Mouse (Mus musculus) kidney, embryonic 16.5 days (tissue): ENCODE results near the gene Spata2. TPM values are rescaled to one million over a fixed set of nuclear protein-coding genes. Genes with fewer than 3 reads are reported as not detected.

ENCODE experiments used
- ATAC-seq: fragments of 200-750 bp; cut with Nextera tagmentation; 2 replicates; pipeline ENCODE4 v1.8.0; 2017; ENCODE audit warnings: moderate TSS enrichment; ENCODE audit not compliant: low FRiP score, low TSS enrichment
- H3K27ac ChIP-seq: fragments of 300-500 bp; sonication (generic); 2 replicates; pipeline ENCODE4 v1.5.1; 2014; ENCODE audit warnings: low read length
- H3K27me3 ChIP-seq: fragments of 300-500 bp; sonication (generic); 2 replicates; pipeline ENCODE4 v1.6.1; 2014; ENCODE audit warnings: low read length, control low read depth, mixed read lengths; ENCODE audit not compliant: insufficient read depth
- H3K36me3 ChIP-seq: fragments of 300-500 bp; sonication (generic); 2 replicates; pipeline ENCODE4 v1.6.1; 2014; ENCODE audit warnings: low read length, control low read depth, mixed read lengths; ENCODE audit not compliant: insufficient read depth
- H3K4me1 ChIP-seq: fragments of 300-500 bp; sonication (generic); 2 replicates; pipeline ENCODE4 v1.6.1; 2014; ENCODE audit warnings: low read length, control low read depth, mixed read lengths; ENCODE audit not compliant: insufficient read depth
- H3K4me2 ChIP-seq: fragments of 300-500 bp; sonication (generic); replicated peaks from 2 replicates; pipeline ENCODE4 v1.6.1; 2014; ENCODE audit warnings: low read depth, low read length
- H3K4me3 ChIP-seq: fragments of 300-500 bp; sonication (generic); 2 replicates; pipeline ENCODE4 v1.5.1; 2014; ENCODE audit warnings: mild to moderate bottlenecking, low read length
- H3K9ac ChIP-seq: fragments of 300-500 bp; sonication (generic); replicated peaks from 2 replicates; pipeline ENCODE4 v1.6.1; 2014; ENCODE audit warnings: low read length
- H3K9me3 ChIP-seq: fragments of 300-500 bp; sonication (generic); 2 replicates; pipeline ENCODE4 v1.6.1; 2016; ENCODE audit warnings: low read length, control low read depth
- WGBS: fragments of 180-500 bp; shearing (Covaris S2); extraction: QIAGEN DNeasy Blood & Tissue Kit; methylation state at CpG from one replicate; pipeline ENCODE4 v1.1.7; 2014; 5-methylcytosine and 5-hydroxymethylcytosine counted together
- polyA plus RNA-seq: library from polyadenylated mRNA; unstranded; fragments of >200 nt; fragmentation: Nextera tagmentation; extraction: Ambion mirVana; gene quantifications from 2 replicates; pipeline ENCODE4 v1.2.1, GENCODE M21; 2015

Gene Spata2
- polyA plus RNA-seq, 1 experiment from 2014 or later, result 18.3 TPM

DNA sequence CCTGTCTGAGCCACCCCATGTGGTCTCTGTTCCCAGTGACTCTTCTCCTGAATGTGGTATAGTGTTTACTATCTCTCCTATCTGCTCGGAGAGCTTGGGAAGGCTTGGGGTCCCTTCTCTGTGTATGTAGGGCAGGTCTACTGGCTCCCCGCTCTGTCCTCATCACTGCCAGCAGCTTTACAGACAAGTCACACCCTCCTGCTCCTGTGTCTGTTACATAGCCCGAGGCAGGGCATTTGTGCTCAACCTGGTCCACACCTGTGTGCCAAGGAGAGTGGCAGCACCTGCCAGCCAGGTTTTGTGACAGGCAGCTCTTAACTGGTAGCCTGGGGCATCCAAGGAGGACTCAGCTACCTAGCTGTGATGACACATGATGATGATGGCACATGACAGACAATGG, 22.1 kb downstream of the Spata2 start:
- H3K27me3 ChIP-seq, result no peaks in the 10 kb centered on the region

DNA sequence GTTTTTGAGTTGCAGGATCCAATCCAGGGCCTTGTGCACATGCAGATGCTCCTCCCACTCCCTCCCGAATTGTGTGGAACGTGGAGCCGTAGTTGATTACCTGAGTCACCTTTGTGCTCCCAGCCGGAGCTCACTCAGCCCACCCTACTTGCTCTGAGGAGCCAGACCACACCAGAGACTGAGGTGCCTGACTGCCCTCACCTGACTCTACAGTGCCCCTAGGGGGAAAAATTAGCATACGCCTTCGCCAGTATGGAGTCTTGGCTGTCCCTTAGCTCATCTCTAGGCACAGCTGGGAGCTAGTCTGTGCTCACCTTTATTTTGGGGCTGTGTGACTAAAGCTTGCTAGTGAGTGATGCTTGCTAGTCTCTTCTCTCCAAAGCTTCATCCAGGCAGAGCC, 24.2 kb downstream of the Spata2 start:
- Histone ChIP-seq H3K4me3 (no peak overlapping the region), H3K27me3 (no peaks in the 10 kb centered on the region), H3K9ac (no peak overlapping the region), H3K4me2 (no peak overlapping the region), H3K36me3 (peaks cover 52% of the 10 kb centered on the region), H3K4me1 (no peaks in the 10 kb centered on the region), H3K9me3 (no peaks in the 10 kb centered on the region), H3K27ac (no peak overlapping the region)
- WGBS, result 79% methylated on average over 6 of the region's 6 CpGs
- no peak for ATAC-seq

More for the DNA sequence above, 22.1 kb downstream of the Spata2 start:
- WGBS, result 91% methylated on average over 3 of the region's 3 CpGs
- Histone ChIP-seq H3K27ac (no peak overlapping the region), H3K36me3 (peaks cover 64% of the 10 kb centered on the region), H3K4me1 (peaks cover 1% of the 10 kb centered on the region), H3K9ac (no peak overlapping the region), H3K4me3 (no peak overlapping the region), H3K4me2 (no peak overlapping the region), H3K9me3 (no peaks in the 10 kb centered on the region)
- no peak for ATAC-seq

DNA sequence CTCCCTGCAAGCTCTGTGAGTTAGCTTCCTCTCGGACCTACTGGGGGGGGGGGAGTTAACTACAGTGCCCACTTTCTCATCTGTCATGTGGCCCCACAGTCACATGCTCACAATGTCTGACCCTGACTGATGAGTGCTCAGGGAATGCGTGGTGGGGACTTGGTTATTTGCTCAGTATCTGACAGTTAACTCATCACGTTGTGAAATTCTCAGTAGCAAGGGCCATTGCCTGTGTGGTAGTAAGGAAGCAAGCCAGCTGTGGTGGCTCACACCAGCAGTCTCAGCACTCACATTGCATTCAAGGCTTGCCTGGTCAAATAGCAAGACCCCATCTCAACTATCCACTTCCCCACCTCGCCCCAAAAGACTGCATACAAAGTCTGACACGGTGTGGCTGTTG, 25.5 kb downstream of the Spata2 start:
- Histone ChIP-seq H3K9me3 (no peaks in the 10 kb centered on the region), H3K4me3 (no peak overlapping the region), H3K9ac (no peak overlapping the region), H3K4me1 (no peaks in the 10 kb centered on the region), H3K36me3 (peaks cover 41% of the 10 kb centered on the region), H3K4me2 (no peak overlapping the region), H3K27ac (no peak overlapping the region), H3K27me3 (no peaks in the 10 kb centered on the region)
- ATAC-seq, result no peak
- 48% methylated on average over 5 of the region's 5 CpGs for WGBS

DNA sequence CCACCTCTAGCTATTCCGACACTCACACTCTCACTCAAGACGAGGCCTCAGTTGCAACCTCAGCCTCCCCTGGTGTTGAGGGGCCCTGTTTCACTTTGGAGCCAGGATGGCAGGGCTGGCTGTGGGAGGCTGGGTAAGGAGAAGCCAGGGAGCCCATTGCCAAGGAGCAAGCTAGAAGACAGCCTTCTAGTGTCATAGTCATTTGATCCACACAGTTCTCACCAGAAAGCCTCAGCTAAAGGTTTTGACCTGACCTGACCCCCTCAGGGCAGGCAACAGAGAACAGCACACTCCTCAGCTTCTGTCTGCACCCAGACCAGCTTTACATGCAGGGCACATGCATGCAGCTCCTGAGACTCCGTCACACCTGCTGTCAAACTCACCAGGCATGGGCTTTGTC, 26.7 kb downstream of the Spata2 start:
- peaks cover 31% of the 10 kb centered on the region for H3K36me3 ChIP-seq
- no peaks in the 10 kb centered on the region for H3K4me1 ChIP-seq
- H3K4me3 ChIP-seq, result no peak overlapping the region
- no peak overlapping the region for H3K27ac ChIP-seq
- H3K9ac ChIP-seq, result no peak overlapping the region
- 87% methylated on average over 3 of the region's 3 CpGs for WGBS
- no peak overlapping the region for H3K4me2 ChIP-seq
- ATAC-seq, result no peak
- no peaks in the 10 kb centered on the region for H3K27me3 ChIP-seq
- H3K9me3 ChIP-seq, result no peaks in the 10 kb centered on the region

DNA sequence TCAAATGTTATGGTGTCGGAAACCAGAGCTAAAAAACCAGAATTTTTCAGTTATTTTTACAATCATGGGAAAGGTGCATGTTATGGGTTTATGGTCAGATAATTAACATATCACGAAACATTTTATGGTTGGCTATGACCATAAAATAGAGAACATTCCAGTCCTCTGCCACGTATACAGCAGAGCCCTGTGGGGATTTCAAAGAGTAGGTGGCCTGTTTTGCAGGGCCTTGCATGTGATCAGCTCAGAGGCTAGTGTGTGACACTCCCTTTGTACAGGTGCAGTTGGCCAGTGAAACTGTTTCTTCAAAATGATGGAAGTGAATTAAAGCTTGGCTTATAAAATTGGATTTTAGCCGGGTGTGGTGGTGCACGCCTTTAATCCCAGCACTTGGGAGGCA, 28.9 kb downstream of the Spata2 start:
- WGBS, result 83% methylated on average over 5 of the region's 5 CpGs

DNA sequence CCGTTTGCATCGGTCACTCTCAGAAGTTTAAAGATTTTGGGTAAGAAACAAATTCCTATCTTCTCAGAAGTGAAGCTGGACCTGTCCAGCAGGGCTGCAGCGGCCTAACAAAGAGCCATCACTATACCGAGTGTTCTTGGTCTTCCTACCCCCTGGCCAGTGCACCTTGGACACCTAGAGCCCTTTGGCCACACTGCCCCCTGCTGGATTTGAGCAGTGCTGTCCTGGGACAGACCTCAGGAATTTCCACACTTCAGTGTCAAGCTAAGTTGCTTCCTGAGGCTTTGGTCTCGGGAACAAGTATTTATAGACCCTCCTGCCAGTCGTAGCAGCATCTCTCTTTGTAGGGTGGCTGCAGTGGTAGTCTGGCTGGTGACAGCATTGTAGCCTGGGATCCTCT, 29.7 kb downstream of the Spata2 start:
- Histone ChIP-seq H3K27me3 (no peaks in the 10 kb centered on the region), H3K27ac (no peak overlapping the region), H3K36me3 (peaks cover 22% of the 10 kb centered on the region), H3K9ac (no peak overlapping the region), H3K4me2 (no peak overlapping the region), H3K9me3 (no peaks in the 10 kb centered on the region), H3K4me3 (no peak overlapping the region), H3K4me1 (no peaks in the 10 kb centered on the region)
- 45% methylated on average over 6 of the region's 6 CpGs for WGBS
- peak; percentile 85 for ATAC-seq

More for the DNA sequence above, 28.9 kb downstream of the Spata2 start:
- H3K4me1 ChIP-seq, result no peaks in the 10 kb centered on the region
- H3K4me2 ChIP-seq, result no peak overlapping the region
- H3K27ac ChIP-seq, result no peak overlapping the region
- H3K4me3 ChIP-seq, result no peak overlapping the region
- H3K9me3 ChIP-seq, result no peaks in the 10 kb centered on the region
- H3K9ac ChIP-seq, result no peak overlapping the region
- ATAC-seq, result no peak
- no peaks in the 10 kb centered on the region for H3K27me3 ChIP-seq
- H3K36me3 ChIP-seq, result peaks cover 23% of the 10 kb centered on the region

DNA sequence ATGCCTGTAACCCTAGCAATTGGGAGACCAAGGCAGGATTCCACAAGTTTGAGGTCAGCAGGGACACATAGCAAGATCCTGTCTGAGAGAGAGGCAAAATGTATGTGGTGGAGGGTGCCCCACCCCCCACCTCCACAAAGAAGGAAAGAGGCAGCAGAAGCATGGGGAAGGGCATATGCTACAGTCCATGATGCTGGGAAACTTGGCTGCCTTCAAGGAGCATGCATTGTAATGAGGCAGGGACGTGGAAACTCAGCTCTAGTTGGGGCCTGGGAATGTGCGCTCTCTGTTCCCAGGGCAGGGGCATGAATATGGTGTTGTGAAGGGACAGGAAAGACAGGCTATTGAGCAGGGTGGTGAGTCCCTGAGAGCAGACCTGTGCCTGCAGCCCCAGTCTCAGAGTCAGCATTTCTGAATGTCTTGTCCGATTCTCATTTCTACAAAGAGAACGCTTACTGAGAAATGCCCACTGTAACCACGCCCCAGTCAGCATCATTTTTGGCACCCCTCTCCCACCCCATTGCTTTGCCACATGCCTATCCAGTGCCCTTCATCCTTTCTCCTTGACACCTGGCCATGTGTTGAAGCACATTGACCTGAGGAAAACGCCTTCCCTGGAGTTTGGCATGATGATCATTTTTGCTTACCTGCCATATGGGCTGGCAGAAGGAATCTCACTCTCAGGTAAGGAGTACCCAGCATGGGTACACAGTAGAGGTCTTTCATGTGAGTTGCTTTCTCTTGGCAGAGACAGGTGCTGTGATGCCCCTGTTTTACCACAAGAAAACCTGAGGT, 33.4 kb downstream of the Spata2 start:
- Histone ChIP-seq H3K36me3 (peaks cover 43% of the 10 kb centered on the region), H3K27me3 (no peaks in the 10 kb centered on the region), H3K27ac (no peak overlapping the region), H3K4me1 (no peaks in the 10 kb centered on the region), H3K4me2 (no peak overlapping the region), H3K9me3 (no peaks in the 10 kb centered on the region), H3K4me3 (no peak overlapping the region), H3K9ac (no peak overlapping the region)
- no peak for ATAC-seq
- 94% methylated on average over 6 of the region's 6 CpGs for WGBS

DNA sequence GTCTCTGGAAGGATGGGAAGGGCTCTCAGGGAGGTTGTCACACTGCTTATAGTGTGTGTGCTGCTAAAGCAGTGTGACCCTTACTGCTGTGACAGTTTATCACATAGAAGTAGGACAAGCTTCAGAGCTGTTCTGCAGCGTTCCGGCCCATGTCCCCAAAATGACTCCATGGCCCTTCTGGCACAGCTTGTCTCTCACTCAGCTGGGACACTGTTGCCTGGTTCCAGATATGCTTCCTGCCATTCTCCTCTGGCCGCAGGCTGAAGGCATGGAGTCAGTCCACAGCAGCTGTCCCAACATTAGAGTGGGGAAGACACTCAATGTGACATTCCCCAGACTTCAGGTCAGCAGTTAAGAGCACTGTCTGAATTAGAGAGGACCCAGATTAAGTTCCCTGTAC, 34.1 kb downstream of the Spata2 start:
- Histone ChIP-seq H3K27me3 (no peaks in the 10 kb centered on the region), H3K4me3 (no peak overlapping the region), H3K36me3 (peaks cover 48% of the 10 kb centered on the region), H3K9me3 (no peaks in the 10 kb centered on the region), H3K4me1 (no peaks in the 10 kb centered on the region), H3K9ac (no peak overlapping the region), H3K4me2 (no peak overlapping the region), H3K27ac (no peak overlapping the region)
- no peak for ATAC-seq
- WGBS, result 82% methylated on average over 3 of the region's 3 CpGs

DNA sequence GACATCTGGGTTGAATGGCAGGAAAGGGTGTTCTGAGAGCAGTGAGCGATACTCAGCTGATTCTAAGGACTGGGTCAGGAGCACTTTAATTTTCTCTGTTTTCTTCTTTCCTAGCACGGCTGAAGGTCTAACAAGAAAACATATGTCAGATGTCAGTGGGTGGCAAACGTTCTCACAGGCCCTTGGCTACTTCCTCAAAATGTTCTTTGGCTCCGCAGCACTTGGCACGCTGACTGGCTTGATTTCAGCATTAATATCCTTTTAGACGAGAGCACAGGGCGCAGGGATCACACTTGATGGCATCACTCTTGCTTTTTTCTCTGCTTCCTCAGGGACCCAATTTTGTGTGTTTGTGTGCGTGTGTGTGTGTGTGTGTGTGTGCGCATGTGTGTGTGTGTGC, 35.5 kb downstream of the Spata2 start:
- H3K4me1 ChIP-seq, result no peaks in the 10 kb centered on the region
- 88% methylated on average over 9 of the region's 9 CpGs for WGBS

DNA sequence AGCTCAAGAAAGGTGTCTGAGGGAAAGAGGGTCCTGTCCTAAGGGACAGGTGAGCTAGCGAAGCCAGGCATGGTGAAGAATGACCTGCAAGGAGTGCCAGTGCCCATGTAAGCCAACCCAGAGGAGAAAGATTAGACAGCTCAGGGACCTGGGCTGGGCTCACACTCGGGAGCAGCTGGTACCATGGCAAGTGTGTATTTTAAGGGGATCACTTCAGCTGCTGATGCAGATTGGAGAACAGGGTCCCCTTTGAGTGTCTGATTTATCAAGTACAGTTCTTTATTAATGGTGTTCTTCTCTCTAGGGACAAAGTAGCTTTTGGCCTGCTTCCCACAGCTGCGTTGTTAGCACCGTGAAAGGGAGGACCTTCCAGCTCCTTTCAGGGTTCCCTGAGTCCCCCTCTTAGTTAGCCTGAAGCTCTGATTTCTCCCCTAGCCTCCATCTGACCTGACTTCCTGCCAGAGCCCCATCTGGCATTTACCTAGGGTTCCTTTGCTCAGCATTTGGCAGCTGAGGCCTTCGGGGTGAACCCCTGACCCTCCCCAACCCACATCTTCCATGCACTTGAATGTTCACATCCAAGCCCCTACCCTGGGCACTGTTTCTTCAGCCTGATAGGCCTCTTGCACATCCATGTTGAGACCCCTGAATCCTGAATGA, 36.2 kb downstream of the Spata2 start:
- Histone ChIP-seq H3K27ac (no peak overlapping the region), H3K27me3 (no peaks in the 10 kb centered on the region), H3K4me3 (no peak overlapping the region), H3K4me2 (no peak overlapping the region), H3K9ac (no peak overlapping the region), H3K9me3 (no peaks in the 10 kb centered on the region), H3K4me1 (no peaks in the 10 kb centered on the region), H3K36me3 (peaks cover 59% of the 10 kb centered on the region)
- ATAC-seq, result no peak
- WGBS, result 88% methylated on average over 5 of the region's 5 CpGs

More for the DNA sequence above, 35.5 kb downstream of the Spata2 start:
- H3K9ac ChIP-seq, result no peak overlapping the region
- no peak overlapping the region for H3K4me3 ChIP-seq
- peaks cover 55% of the 10 kb centered on the region for H3K36me3 ChIP-seq
- H3K4me2 ChIP-seq, result no peak overlapping the region
- H3K27me3 ChIP-seq, result no peaks in the 10 kb centered on the region
- no peak overlapping the region for H3K27ac ChIP-seq
- H3K9me3 ChIP-seq, result no peaks in the 10 kb centered on the region
- no peak for ATAC-seq
